Mouse (Mus musculus) mesoderm, embryonic 11.5 days (tissue): Measurements from ENCODE around the gene Ret.

Experiments
- DNase-seq: peaks from one replicate; pipeline ENCODE4 v3.0.0-alpha.2; 2012; ENCODE audit warnings: low read depth, low spot score

The Ret gene

GRCm38 (mm10) chr6:118173975-118174328 is 23.6 kb downstream of the Ret start:
- DNase-seq: no peak

GRCm38 (mm10) chr6:118173251-118173974 is 24.1 kb downstream of the Ret start:
- DNase-seq: no peak

GRCm38 (mm10) chr6:118171386-118171785 is 26.1 kb downstream of the Ret start:
- DNase-seq: no peak

- no peak for DNase-seq
Observed at GRCm38 (mm10) chr6:118168106-118168505, 29.4 kb downstream of the Ret start.

- no peak for DNase-seq
Observed at GRCm38 (mm10) chr6:118167013-118167412, 30.5 kb downstream of the Ret start.

- DNase-seq: no peak
Observed at GRCm38 (mm10) chr6:118165516-118165915, 32.0 kb downstream of the Ret start.

- no peak for DNase-seq
Observed at GRCm38 (mm10) chr6:118164691-118165090, 32.8 kb downstream of the Ret start.

- DNase-seq: no peak
Observed at GRCm38 (mm10) chr6:118163086-118163485, 34.4 kb downstream of the Ret start.

GRCm38 (mm10) chr6:118162457-118163082 is 34.9 kb downstream of the Ret start:
- DNase-seq: no peak

GRCm38 (mm10) chr6:118153091-118153490 is 44.4 kb downstream of the Ret start:
- no peak for DNase-seq

- no peak for DNase-seq
Observed at GRCm38 (mm10) chr6:118150988-118151387, 46.5 kb downstream of the Ret start.

GRCm38 (mm10) chr6:118150538-118150937 is 47.0 kb downstream of the Ret start:
- DNase-seq: no peak

- DNase-seq: no peak
Observed at GRCm38 (mm10) chr6:118150128-118150527, 47.4 kb downstream of the Ret start.

GRCm38 (mm10) chr6:118140961-118141360 is 56.6 kb downstream of the Ret start:
- DNase-seq: no peak

GRCm38 (mm10) chr6:118138731-118139709 is 58.5 kb downstream of the Ret start, which contains the start of gene Csgalnact2:
Gene Csgalnact2, minus strand, starts transcription at chr6:118139140.
- peak; percentile 93 for DNase-seq

GRCm38 (mm10) chr6:118137148-118137547 is 60.4 kb downstream of the Ret start:
- no peak for DNase-seq

- no peak for DNase-seq
Observed at GRCm38 (mm10) chr6:118134461-118134860, 63.1 kb downstream of the Ret start.

GRCm38 (mm10) chr6:118130022-118130421 is 67.5 kb downstream of the Ret start:
- DNase-seq: no peak

- DNase-seq: no peak
Observed at GRCm38 (mm10) chr6:118127827-118128487, 69.6 kb downstream of the Ret start.

- DNase-seq: no peak
Observed at GRCm38 (mm10) chr6:118127198-118127597, 70.3 kb downstream of the Ret start.

- DNase-seq: no peak
Observed at GRCm38 (mm10) chr6:118126577-118126976, 70.9 kb downstream of the Ret start.

GRCm38 (mm10) chr6:118122767-118123166 is 74.8 kb downstream of the Ret start:
- DNase-seq: no peak
